Mouse (Mus musculus): ENCODE results near the gene Daw1. TPM values are rescaled to one million over a fixed set of nuclear protein-coding genes. Genes with fewer than 3 reads are reported as not detected.

Daw1 gene
- polyA plus RNA-seq, 1 experiment from 2014 or later, result 0.82 TPM

DNA sequence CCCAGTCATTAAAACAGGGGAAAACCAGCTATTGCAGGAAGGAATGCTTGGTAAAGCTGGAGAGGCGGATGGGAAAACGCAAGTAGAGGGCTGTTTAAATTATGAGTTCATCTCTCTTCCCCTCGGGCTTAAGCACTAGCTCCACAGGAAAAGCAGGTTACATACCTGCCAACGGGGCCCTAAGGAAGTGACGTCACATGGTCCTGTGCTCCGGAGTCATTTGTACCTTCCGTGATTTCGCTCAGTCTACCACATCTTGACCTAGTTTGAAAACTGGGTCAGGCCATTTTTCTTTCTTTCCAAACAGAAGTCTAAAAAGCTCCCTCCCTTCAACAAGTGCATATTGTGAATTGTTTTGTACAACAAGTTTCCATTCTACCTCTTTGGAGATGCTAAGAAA lies 21.7 kb upstream of the Daw1 start:
- Histone ChIP-seq H3K4me2 (ENCODE audit: low read length) (no peak overlapping the region), H3K9ac (replicated peaks; ENCODE audit: low read depth, low read length) (no peak overlapping the region), H3K4me1 (replicated peaks; ENCODE audit: control insufficient read depth, insufficient read depth, low read length) (no peaks in the 10 kb centered on the region), H3K36me3 (ENCODE audit: control insufficient read depth, insufficient read depth) (no peaks in the 10 kb centered on the region), H3K27ac (ENCODE audit: low read length) (no peak overlapping the region), H3K4me3 (replicated peaks; ENCODE audit: low read length) (no peak overlapping the region), H3K27me3 (replicated peaks; ENCODE audit: control insufficient read depth, insufficient read depth, low read length) (no peaks in the 10 kb centered on the region), H3K9me3 (ENCODE audit: control insufficient read depth, low read length) (no peaks in the 10 kb centered on the region)
- ATAC-seq, result no peak
- 93% methylated on average over 8 of the region's 8 CpGs for WGBS

DNA sequence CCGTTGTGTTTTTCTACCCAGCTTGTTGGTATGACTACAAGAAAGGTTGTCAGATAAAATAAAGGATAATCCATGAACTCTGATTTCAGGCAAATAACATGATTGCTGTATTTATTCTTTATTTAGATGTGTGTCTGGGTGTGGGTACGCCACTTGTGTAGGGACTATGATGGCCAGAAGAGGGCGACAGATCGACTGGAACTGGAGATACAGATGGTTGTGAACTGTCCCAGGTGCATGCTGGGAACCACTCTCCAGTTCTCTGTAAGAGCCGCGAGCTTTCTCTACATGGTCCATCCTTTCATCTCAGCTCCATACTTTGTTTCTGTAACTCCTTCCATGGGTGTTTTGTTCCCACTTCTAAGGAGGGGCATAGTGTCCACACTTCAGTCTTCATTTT lies 20.8 kb upstream of the Daw1 start:
- ATAC-seq, result no peak
- no peaks in the 10 kb centered on the region for H3K36me3 ChIP-seq (ENCODE audit: control insufficient read depth, insufficient read depth)
- no peak overlapping the region for H3K4me2 ChIP-seq (ENCODE audit: low read length)
- 88% methylated on average over 6 of the region's 6 CpGs for WGBS
- H3K9me3 ChIP-seq (ENCODE audit: control insufficient read depth, low read length), result no peaks in the 10 kb centered on the region
- H3K9ac ChIP-seq (replicated peaks; ENCODE audit: low read depth, low read length), result no peak overlapping the region
- no peak overlapping the region for H3K4me3 ChIP-seq (replicated peaks; ENCODE audit: low read length)
- H3K4me1 ChIP-seq (replicated peaks; ENCODE audit: control insufficient read depth, insufficient read depth, low read length), result no peaks in the 10 kb centered on the region
- no peaks in the 10 kb centered on the region for H3K27me3 ChIP-seq (replicated peaks; ENCODE audit: control insufficient read depth, insufficient read depth, low read length)
- no peak overlapping the region for H3K27ac ChIP-seq (ENCODE audit: low read length)

DNA sequence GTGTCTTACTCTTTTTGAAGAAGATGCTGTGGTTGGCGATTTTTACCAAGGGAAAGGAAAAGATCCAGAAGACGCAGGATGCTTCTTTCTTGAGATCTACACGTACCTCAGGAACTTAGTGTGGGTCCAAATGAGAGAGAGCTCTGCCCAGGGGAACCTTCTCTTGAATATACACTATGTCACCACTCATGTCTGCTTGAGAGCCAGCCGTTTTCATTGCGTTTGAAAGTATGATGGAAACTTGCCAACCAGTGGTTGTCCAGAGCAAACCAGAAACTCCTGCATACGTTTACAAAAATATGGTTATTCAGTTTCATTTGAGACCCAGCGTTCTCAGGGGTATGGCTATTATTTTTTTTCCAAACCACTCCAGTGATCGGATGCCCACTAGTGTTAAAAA lies 18.0 kb upstream of the Daw1 start:
- Histone ChIP-seq H3K4me3 (replicated peaks; ENCODE audit: low read length) (no peak overlapping the region), H3K27ac (ENCODE audit: low read length) (no peak overlapping the region), H3K9me3 (ENCODE audit: control insufficient read depth, low read length) (no peaks in the 10 kb centered on the region), H3K4me2 (ENCODE audit: low read length) (no peak overlapping the region), H3K36me3 (ENCODE audit: control insufficient read depth, insufficient read depth) (no peaks in the 10 kb centered on the region), H3K9ac (replicated peaks; ENCODE audit: low read depth, low read length) (no peak overlapping the region), H3K4me1 (replicated peaks; ENCODE audit: control insufficient read depth, insufficient read depth, low read length) (no peaks in the 10 kb centered on the region), H3K27me3 (replicated peaks; ENCODE audit: control insufficient read depth, insufficient read depth, low read length) (no peaks in the 10 kb centered on the region)
- ATAC-seq, result no peak
- WGBS, result 89% methylated on average over 8 of the region's 8 CpGs

- Histone ChIP-seq H3K27me3 (replicated peaks; ENCODE audit: control insufficient read depth, insufficient read depth, low read length) (no peaks in the 10 kb centered on the region), H3K36me3 (ENCODE audit: control insufficient read depth, insufficient read depth) (no peaks in the 10 kb centered on the region), H3K4me2 (ENCODE audit: low read length) (no peak overlapping the region), H3K9ac (replicated peaks; ENCODE audit: low read depth, low read length) (no peak overlapping the region), H3K4me3 (replicated peaks; ENCODE audit: low read length) (no peak overlapping the region), H3K9me3 (ENCODE audit: control insufficient read depth, low read length) (no peaks in the 10 kb centered on the region), H3K4me1 (replicated peaks; ENCODE audit: control insufficient read depth, insufficient read depth, low read length) (no peaks in the 10 kb centered on the region), H3K27ac (ENCODE audit: low read length) (no peak overlapping the region)
- no peak for ATAC-seq
- 86% methylated on average over 5 of the region's 5 CpGs for WGBS
Measured at GRCm38 (mm10) chr1:83142055-83142454, 17.5 kb upstream of the Daw1 start.

DNA sequence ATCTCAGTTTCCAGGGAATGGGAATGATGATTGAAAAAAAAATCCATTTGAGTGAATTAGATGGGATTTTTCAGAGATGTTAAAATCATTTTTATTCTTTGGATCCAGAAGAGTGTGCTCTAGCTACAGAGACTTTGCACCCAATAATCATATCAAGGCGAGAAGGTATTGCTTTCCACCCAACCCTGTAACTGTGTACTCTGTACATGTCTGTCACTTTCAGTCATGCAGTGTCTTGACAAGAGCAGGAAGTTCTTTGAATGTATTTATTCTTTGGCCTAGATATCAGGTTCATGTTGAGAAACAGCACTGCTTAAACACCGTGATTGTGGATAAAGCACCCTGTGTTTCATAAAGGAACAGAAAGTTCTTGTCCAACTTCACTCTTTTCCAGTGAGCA lies 13.0 kb upstream of the Daw1 start:
- ATAC-seq, result no peak
- no peaks in the 10 kb centered on the region for H3K27me3 ChIP-seq (replicated peaks; ENCODE audit: control insufficient read depth, insufficient read depth, low read length)
- no peaks in the 10 kb centered on the region for H3K9me3 ChIP-seq (ENCODE audit: control insufficient read depth, low read length)
- H3K36me3 ChIP-seq (ENCODE audit: control insufficient read depth, insufficient read depth), result no peaks in the 10 kb centered on the region
- H3K9ac ChIP-seq (replicated peaks; ENCODE audit: low read depth, low read length), result no peak overlapping the region
- H3K4me3 ChIP-seq (replicated peaks; ENCODE audit: low read length), result no peak overlapping the region
- no peak overlapping the region for H3K4me2 ChIP-seq (ENCODE audit: low read length)
- H3K27ac ChIP-seq (ENCODE audit: low read length), result no peak overlapping the region
- WGBS, result 88% methylated on average over 2 of the region's 2 CpGs
- H3K4me1 ChIP-seq (replicated peaks; ENCODE audit: control insufficient read depth, insufficient read depth, low read length), result no peaks in the 10 kb centered on the region

DNA sequence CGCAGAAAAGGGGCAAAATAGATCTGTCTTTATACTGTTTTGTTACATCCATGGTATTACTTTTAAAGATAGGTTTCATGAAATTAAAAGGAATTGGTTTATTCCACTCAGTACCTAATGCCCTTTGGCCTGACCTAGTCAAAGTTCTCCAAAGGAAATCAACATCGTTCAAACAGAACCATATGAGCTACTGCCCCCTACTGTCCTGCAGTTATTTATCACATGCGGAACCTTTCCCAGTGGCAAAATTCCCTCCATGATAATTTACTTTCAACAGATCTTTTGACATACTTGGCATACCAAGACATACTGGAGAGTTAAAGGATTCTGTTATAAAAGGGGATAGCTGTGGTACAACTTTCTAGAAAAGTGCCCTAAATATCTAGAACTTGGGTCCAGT lies 9.3 kb upstream of the Daw1 start:
- WGBS, result 75% methylated on average over 3 of the region's 3 CpGs
- ATAC-seq, result no peak
- H3K27ac ChIP-seq (ENCODE audit: low read length), result no peak overlapping the region
- H3K27me3 ChIP-seq (replicated peaks; ENCODE audit: control insufficient read depth, insufficient read depth, low read length), result no peaks in the 10 kb centered on the region
- no peaks in the 10 kb centered on the region for H3K36me3 ChIP-seq (ENCODE audit: control insufficient read depth, insufficient read depth)
- no peak overlapping the region for H3K4me3 ChIP-seq (replicated peaks; ENCODE audit: low read length)
- no peak overlapping the region for H3K4me2 ChIP-seq (ENCODE audit: low read length)
- H3K4me1 ChIP-seq (replicated peaks; ENCODE audit: control insufficient read depth, insufficient read depth, low read length), result no peaks in the 10 kb centered on the region
- H3K9ac ChIP-seq (replicated peaks; ENCODE audit: low read depth, low read length), result no peak overlapping the region
- H3K9me3 ChIP-seq (ENCODE audit: control insufficient read depth, low read length), result no peaks in the 10 kb centered on the region

GRCm38 (mm10) chr1:83152961-83153360 lies 6.6 kb upstream of the Daw1 start:
- Histone ChIP-seq H3K9ac (replicated peaks; ENCODE audit: low read depth, low read length) (no peak overlapping the region), H3K4me2 (ENCODE audit: low read length) (no peak overlapping the region), H3K36me3 (ENCODE audit: control insufficient read depth, insufficient read depth) (no peaks in the 10 kb centered on the region), H3K27ac (ENCODE audit: low read length) (no peak overlapping the region), H3K4me1 (replicated peaks; ENCODE audit: control insufficient read depth, insufficient read depth, low read length) (no peaks in the 10 kb centered on the region), H3K27me3 (replicated peaks; ENCODE audit: control insufficient read depth, insufficient read depth, low read length) (no peaks in the 10 kb centered on the region), H3K9me3 (ENCODE audit: control insufficient read depth, low read length) (no peaks in the 10 kb centered on the region), H3K4me3 (replicated peaks; ENCODE audit: low read length) (no peak overlapping the region)
- WGBS, result 79% methylated on average over 3 of the region's 3 CpGs
- no peak; the same call in 1 of the 2 replicates for ATAC-seq

- H3K36me3 ChIP-seq (ENCODE audit: control insufficient read depth, insufficient read depth), result no peaks in the 10 kb centered on the region
- H3K9ac ChIP-seq (replicated peaks; ENCODE audit: low read depth, low read length), result no peak overlapping the region
- no peak overlapping the region for H3K4me2 ChIP-seq (ENCODE audit: low read length)
- no peaks in the 10 kb centered on the region for H3K9me3 ChIP-seq (ENCODE audit: control insufficient read depth, low read length)
- ATAC-seq, result no peak
- H3K27ac ChIP-seq (ENCODE audit: low read length), result no peak overlapping the region
- no peak overlapping the region for H3K4me3 ChIP-seq (replicated peaks; ENCODE audit: low read length)
- peaks cover 6% of the 10 kb centered on the region; the same call in 1 of the 2 replicates for H3K4me1 ChIP-seq (replicated peaks; ENCODE audit: control insufficient read depth, insufficient read depth, low read length)
- H3K27me3 ChIP-seq (replicated peaks; ENCODE audit: control insufficient read depth, insufficient read depth, low read length), result no peaks in the 10 kb centered on the region
- 43% methylated on average over 1 of the region's 1 CpGs for WGBS
Measured at GRCm38 (mm10) chr1:83156876-83157275, 2.7 kb upstream of the Daw1 start.

DNA sequence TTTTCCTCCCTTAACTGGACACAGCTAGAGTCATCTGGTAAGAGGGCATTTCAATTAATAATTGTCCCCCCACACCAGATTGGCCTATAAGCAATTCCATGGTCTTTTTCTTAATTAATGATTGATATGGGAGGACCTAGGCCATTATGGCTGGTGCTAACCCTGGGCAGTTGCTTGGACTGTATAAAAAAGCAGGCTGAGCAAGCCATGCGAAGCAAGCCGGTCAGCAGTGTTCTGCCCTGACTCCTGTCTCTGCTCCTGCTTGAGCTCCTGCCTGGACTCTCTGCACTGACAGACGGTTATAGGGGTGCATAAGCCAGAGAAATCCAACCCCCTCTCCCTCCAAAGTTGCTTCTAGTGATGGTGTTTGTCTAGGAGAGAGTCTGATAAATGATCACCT lies 2.1 kb downstream of the Daw1 start:
- H3K27me3 ChIP-seq (replicated peaks; ENCODE audit: control insufficient read depth, insufficient read depth, low read length), result no peaks in the 10 kb centered on the region
- no peak overlapping the region for H3K27ac ChIP-seq (ENCODE audit: low read length)
- no peak overlapping the region for H3K4me2 ChIP-seq (ENCODE audit: low read length)
- no peaks in the 10 kb centered on the region for H3K36me3 ChIP-seq (ENCODE audit: control insufficient read depth, insufficient read depth)
- no peaks in the 10 kb centered on the region for H3K9me3 ChIP-seq (ENCODE audit: control insufficient read depth, low read length)
- H3K4me1 ChIP-seq (replicated peaks; ENCODE audit: control insufficient read depth, insufficient read depth, low read length), result peaks cover 6% of the 10 kb centered on the region; the same call in 1 of the 2 replicates
- no peak overlapping the region for H3K4me3 ChIP-seq (replicated peaks; ENCODE audit: low read length)
- H3K9ac ChIP-seq (replicated peaks; ENCODE audit: low read depth, low read length), result no peak overlapping the region
- ATAC-seq, result no peak
- 77% methylated on average over 3 of the region's 3 CpGs for WGBS

DNA sequence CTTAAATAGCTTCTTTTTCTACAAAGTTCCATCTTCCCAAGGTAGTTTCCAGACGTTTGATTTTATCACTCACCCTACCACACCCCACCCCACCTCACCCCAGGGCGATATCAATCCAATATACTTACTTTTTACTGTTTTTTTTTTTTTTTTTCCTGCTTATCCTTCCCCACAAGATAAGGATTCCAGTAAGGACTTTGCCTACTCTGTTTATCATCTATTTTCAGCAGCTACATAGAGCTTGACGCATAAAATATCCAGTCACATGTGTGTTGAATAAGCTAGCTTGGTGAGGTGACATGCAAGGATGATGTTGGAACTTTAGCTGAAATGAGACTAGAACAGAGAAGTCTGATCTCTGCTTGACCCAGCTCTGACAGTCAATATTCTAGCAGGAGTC lies 4.5 kb downstream of the Daw1 start:
- 88% methylated on average over 3 of the region's 3 CpGs for WGBS
- no peak overlapping the region for H3K4me3 ChIP-seq (replicated peaks; ENCODE audit: low read length)
- H3K36me3 ChIP-seq (ENCODE audit: control insufficient read depth, insufficient read depth), result no peaks in the 10 kb centered on the region
- no peaks in the 10 kb centered on the region for H3K27me3 ChIP-seq (replicated peaks; ENCODE audit: control insufficient read depth, insufficient read depth, low read length)
- no peak overlapping the region for H3K27ac ChIP-seq (ENCODE audit: low read length)
- H3K9ac ChIP-seq (replicated peaks; ENCODE audit: low read depth, low read length), result no peak overlapping the region
- H3K4me2 ChIP-seq (ENCODE audit: low read length), result no peak overlapping the region
- H3K4me1 ChIP-seq (replicated peaks; ENCODE audit: control insufficient read depth, insufficient read depth, low read length), result peaks cover 6% of the 10 kb centered on the region; the same call in 1 of the 2 replicates
- no peaks in the 10 kb centered on the region for H3K9me3 ChIP-seq (ENCODE audit: control insufficient read depth, low read length)
- no peak for ATAC-seq

Measured in forebrain, embryonic 16.5 days (tissue).